Mouse (Mus musculus): ENCODE measurements around the gene Gm49325.

Gene Gm49325

GRCm38 (mm10) chr10:77624570-77624995 is 18.6 kb downstream of the Gm49325 start:
- in situ Hi-C loops (cut with MboI) = loop anchor here (5.0 kb wide), 1 partner anchor 107 kb away; the partner anchor contains the start of gene Fam207a

GRCm38 (mm10) chr10:77626036-77626435 is 20.0 kb downstream of the Gm49325 start:
- in situ Hi-C loops (cut with MboI) = no loop called here

- in situ Hi-C loops (cut with MboI) = no loop called here
Measured at GRCm38 (mm10) chr10:77626591-77626990, 20.6 kb downstream of the Gm49325 start.

GRCm38 (mm10) chr10:77627497-77627896 is 21.5 kb downstream of the Gm49325 start:
- in situ Hi-C loops (cut with MboI) = no loop called here

GRCm38 (mm10) chr10:77629163-77629562 is 23.2 kb downstream of the Gm49325 start:
- in situ Hi-C loops (cut with MboI) = no loop called here

GRCm38 (mm10) chr10:77629970-77630369 is 24.0 kb downstream of the Gm49325 start:
- in situ Hi-C loops (cut with MboI) = no loop called here

- in situ Hi-C loops (cut with MboI) = no loop called here
Measured at GRCm38 (mm10) chr10:77634016-77634415, 28.0 kb downstream of the Gm49325 start.

- in situ Hi-C loops (cut with MboI) = no loop called here
Measured at GRCm38 (mm10) chr10:77634452-77635231, 28.6 kb downstream of the Gm49325 start.

- in situ Hi-C loops (cut with MboI) = no loop called here
Measured at GRCm38 (mm10) chr10:77636234-77636922, 30.4 kb downstream of the Gm49325 start.

GRCm38 (mm10) chr10:77638956-77639355 is 33.0 kb downstream of the Gm49325 start:
- in situ Hi-C loops (cut with MboI) = no loop called here

- in situ Hi-C loops (cut with MboI) = no loop called here
Measured at GRCm38 (mm10) chr10:77643160-77643559, 37.2 kb downstream of the Gm49325 start.

- in situ Hi-C loops (cut with MboI) = no loop called here
Measured at GRCm38 (mm10) chr10:77645571-77645970, 39.6 kb downstream of the Gm49325 start.

GRCm38 (mm10) chr10:77647461-77647860 is 41.5 kb downstream of the Gm49325 start:
- in situ Hi-C loops (cut with MboI) = no loop called here

GRCm38 (mm10) chr10:77647901-77648300 is 41.9 kb downstream of the Gm49325 start:
- in situ Hi-C loops (cut with MboI) = no loop called here

- in situ Hi-C loops (cut with MboI) = no loop called here
Measured at GRCm38 (mm10) chr10:77652046-77652445, 46.0 kb downstream of the Gm49325 start.

GRCm38 (mm10) chr10:77658286-77658994 is 52.4 kb downstream of the Gm49325 start:
- in situ Hi-C loops (cut with MboI) = no loop called here

GRCm38 (mm10) chr10:77663949-77664665 is 58.1 kb downstream of the Gm49325 start:
- in situ Hi-C loops (cut with MboI) = no loop called here

GRCm38 (mm10) chr10:77666342-77666741 is 60.3 kb downstream of the Gm49325 start:
- in situ Hi-C loops (cut with MboI) = no loop called here

GRCm38 (mm10) chr10:77667402-77667801 is 61.4 kb downstream of the Gm49325 start:
- in situ Hi-C loops (cut with MboI) = no loop called here

GRCm38 (mm10) chr10:77670710-77671109 is 64.7 kb downstream of the Gm49325 start:
- in situ Hi-C loops (cut with MboI) = no loop called here

- in situ Hi-C loops (cut with MboI) = no loop called here
Measured at GRCm38 (mm10) chr10:77671519-77671918, 65.5 kb downstream of the Gm49325 start.

GRCm38 (mm10) chr10:77673765-77674164 is 67.8 kb downstream of the Gm49325 start:
- in situ Hi-C loops (cut with MboI) = no loop called here
